Mouse (Mus musculus): Measurements from ENCODE around the gene Rhox8. TPM values are rescaled to one million over a fixed set of nuclear protein-coding genes. Genes with fewer than 3 reads are reported as not detected.
"Not testable (repeated sequence)": the region's sequence is repeated elsewhere in the genome, so short reads cannot be mapped to it uniquely, and the experiment has no call there.

The Rhox8 gene
- total and polyA plus RNA-seq, 3 experiments, result not detected

DNA sequence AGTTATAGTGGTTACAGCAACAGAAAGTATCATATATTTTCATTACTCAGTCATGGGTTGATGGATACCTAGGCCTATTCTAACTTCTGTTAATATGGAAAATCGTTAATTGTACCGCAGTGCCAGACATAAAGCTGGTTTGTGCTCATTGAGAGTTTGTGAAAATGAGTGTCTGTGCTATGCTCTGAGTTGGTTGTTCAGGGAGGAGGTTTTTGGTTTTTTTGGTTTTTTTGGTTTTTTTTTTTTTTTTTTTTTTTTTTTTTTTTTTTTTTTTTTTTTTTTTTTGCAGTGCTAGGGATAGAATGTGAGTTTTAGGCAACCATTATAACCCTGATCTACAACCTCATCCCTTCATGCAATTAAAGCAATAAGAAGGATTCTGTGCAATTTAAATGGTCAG lies 7.1 kb downstream of the Rhox8 start:
- WGBS, result 92% methylated on average over 2 of the region's 2 CpGs
- intact Hi-C loops (cut with DNase I), result no loop called here
- Histone ChIP-seq H3K4me1 (ENCODE audit: control insufficient read depth, insufficient read depth, low read length) (no peaks in the 10 kb centered on the region), H3K9ac (ENCODE audit: low read depth, low read length) (no peak overlapping the region), H3K27me3 (ENCODE audit: control insufficient read depth, insufficient read depth, low read length) (no peaks in the 10 kb centered on the region), H3K4me3 (no peak overlapping the region), H3K27ac (no peak overlapping the region), H3K79me2 (replicated peaks; ENCODE audit: control insufficient read depth, insufficient read depth, low read length) (no peaks in the 10 kb centered on the region), H3K36me3 (ENCODE audit: control insufficient read depth, insufficient read depth, low read length) (no peaks in the 10 kb centered on the region)
- TF ChIP-seq CTCF (IDR thresholded peaks at IDR 0.05) (no peak), POLR2A (IDR thresholded peaks at IDR 0.05; ENCODE audit: insufficient read depth, low read depth, low read length) (no peak), EP300 (IDR thresholded peaks at IDR 0.05; ENCODE audit: insufficient read depth, low read depth, low read length) (no peak)
- DNase-seq, result no peak

DNA sequence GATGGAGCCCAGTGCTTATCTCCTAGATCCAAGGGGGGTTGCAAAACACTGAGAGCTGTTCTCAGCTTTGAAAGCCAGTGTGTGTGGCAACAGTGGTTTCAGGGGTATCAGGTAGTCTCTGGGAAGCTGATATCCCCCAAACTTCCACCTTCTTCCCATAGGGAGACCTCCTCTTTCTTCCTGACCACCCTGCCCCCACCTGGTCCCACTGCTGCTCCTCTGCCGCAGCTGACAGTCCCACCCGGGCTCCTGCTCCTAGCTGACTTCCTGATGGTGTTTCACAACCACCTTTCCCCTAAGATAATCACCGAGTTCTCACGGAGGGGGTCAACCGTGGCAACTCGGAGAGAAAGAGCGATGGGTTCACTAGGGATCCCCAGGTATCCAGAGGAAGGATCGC lies 47.4 kb downstream of the Rhox8 start, which contains the start of gene Rhox7a:
TSS of gene Rhox7a (plus strand) at position 301 of the 400 bp plus-strand sequence.
- H3K9ac ChIP-seq (ENCODE audit: low read depth, low read length); H3K27me3 ChIP-seq (ENCODE audit: control insufficient read depth, insufficient read depth, low read length); H3K27ac ChIP-seq; H3K36me3 ChIP-seq (ENCODE audit: control insufficient read depth, insufficient read depth, low read length); intact Hi-C loops (cut with DNase I); H3K4me3 ChIP-seq; H3K79me2 ChIP-seq (replicated peaks; ENCODE audit: control insufficient read depth, insufficient read depth, low read length); H3K4me1 ChIP-seq (ENCODE audit: control insufficient read depth, insufficient read depth, low read length); DNase-seq: not testable (repeated sequence)
- WGBS, result 59% methylated on average over 8 of the region's 8 CpGs

DNA sequence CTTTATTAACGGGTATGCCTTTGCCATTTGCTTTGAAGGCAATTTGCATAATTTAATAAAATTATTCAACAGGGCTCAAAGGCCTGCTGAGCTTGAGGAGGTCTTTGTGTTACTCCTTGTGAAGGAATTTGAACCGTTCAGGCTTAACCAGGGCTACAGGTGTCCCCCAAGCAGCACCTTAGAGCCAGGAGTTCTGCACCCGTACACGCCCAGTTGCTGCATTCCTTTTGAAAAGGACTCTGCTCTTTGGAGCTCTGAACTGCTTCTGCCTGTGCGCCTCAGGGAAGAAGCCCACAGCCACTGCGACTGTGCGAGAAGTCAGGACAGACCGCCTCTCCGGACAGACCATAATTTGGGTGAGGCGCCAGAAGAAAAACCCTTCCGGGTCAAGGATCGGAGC lies 52.1 kb downstream of the Rhox8 start, which contains the start of gene Rhox6:
TSS of gene Rhox6 (plus strand) at position 301 of the 400 bp plus-strand sequence.
- H3K27me3 ChIP-seq (ENCODE audit: control insufficient read depth, insufficient read depth, low read length); H3K79me2 ChIP-seq (replicated peaks; ENCODE audit: control insufficient read depth, insufficient read depth, low read length); H3K27ac ChIP-seq; H3K36me3 ChIP-seq (ENCODE audit: control insufficient read depth, insufficient read depth, low read length); H3K4me1 ChIP-seq (ENCODE audit: control insufficient read depth, insufficient read depth, low read length); DNase-seq; H3K4me3 ChIP-seq; H3K9ac ChIP-seq (ENCODE audit: low read depth, low read length); intact Hi-C loops (cut with DNase I): not testable (repeated sequence)
- WGBS, result 82% methylated on average over 4 of the region's 12 CpGs

Other genes starting within 250 kb of the Rhox8 start
- not detected for gene Rhox2g, start 235.5 kb downstream of the Rhox8 start, total RNA-seq (2021)
- gene Rhox2g, start 235.5 kb downstream of the Rhox8 start, polyA plus RNA-seq (2012; rRNA removed), result not detected in 2 replicates
- gene Rhox4g, start 227.6 kb downstream of the Rhox8 start, total RNA-seq (2021), result not detected
- gene Rhox4g, start 227.6 kb downstream of the Rhox8 start, polyA plus RNA-seq (2012; rRNA removed), result not detected in 2 replicates
- gene Rhox3h, start 210.2 kb downstream of the Rhox8 start, total RNA-seq (2021), result not detected
- gene Rhox3h, start 210.2 kb downstream of the Rhox8 start, polyA plus RNA-seq (2012; rRNA removed), result not detected in 2 replicates
- not detected for gene Rhox2h, start 205.7 kb downstream of the Rhox8 start, total RNA-seq (2021)
- gene Rhox2h, start 205.7 kb downstream of the Rhox8 start, polyA plus RNA-seq (2012; rRNA removed), result not detected in 2 replicates
- gene Rhox5, start 74.1 kb downstream of the Rhox8 start, total RNA-seq (2021), result 1 to 10 TPM in 1 of 2 experiments, not detected in 1; 1.2 TPM
- 1.2 and 1.4 TPM in 2 replicates for gene Rhox5, start 74.1 kb downstream of the Rhox8 start, polyA plus RNA-seq (2012; rRNA removed)
- gene Rhox6, start 52.0 kb downstream of the Rhox8 start, total RNA-seq (2021), result not detected
- gene Rhox6, start 52.0 kb downstream of the Rhox8 start, polyA plus RNA-seq (2012; rRNA removed), result not detected in 2 replicates
- not detected for gene Rhox7a, start 47.3 kb downstream of the Rhox8 start, total RNA-seq (2021)
- not detected in 2 replicates for gene Rhox7a, start 47.3 kb downstream of the Rhox8 start, polyA plus RNA-seq (2012; rRNA removed)
- gene Rhox7b, start 18.3 kb upstream of the Rhox8 start, total RNA-seq (2021), result not detected
- not detected in 2 replicates for gene Rhox7b, start 18.3 kb upstream of the Rhox8 start, polyA plus RNA-seq (2012; rRNA removed)
- gene Rhox9, start 22.8 kb upstream of the Rhox8 start, total RNA-seq (2021), result not detected
- not detected in 2 replicates for gene Rhox9, start 22.8 kb upstream of the Rhox8 start, polyA plus RNA-seq (2012; rRNA removed)
- not detected for gene Btg1-ps1, start 139.9 kb upstream of the Rhox8 start, total RNA-seq (2021)
- gene Btg1-ps1, start 139.9 kb upstream of the Rhox8 start, polyA plus RNA-seq (2012; rRNA removed), result not detected in 2 replicates
- not detected for gene Btg1-ps2, start 164.2 kb upstream of the Rhox8 start, total RNA-seq (2021)
- gene Btg1-ps2, start 164.2 kb upstream of the Rhox8 start, polyA plus RNA-seq (2012; rRNA removed), result not detected in 2 replicates
- gene Rhox10, start 187.5 kb upstream of the Rhox8 start, total RNA-seq (2021), result not detected
- not detected in 2 replicates for gene Rhox10, start 187.5 kb upstream of the Rhox8 start, polyA plus RNA-seq (2012; rRNA removed)
- not detected for gene Rhox11, start 206.2 kb upstream of the Rhox8 start, total RNA-seq (2021)
- gene Rhox11, start 206.2 kb upstream of the Rhox8 start, polyA plus RNA-seq (2012; rRNA removed), result not detected in 2 replicates
- not detected for gene Rhox12, start 232.0 kb upstream of the Rhox8 start, total RNA-seq (2021)
- gene Rhox12, start 232.0 kb upstream of the Rhox8 start, polyA plus RNA-seq (2012; rRNA removed), result not detected in 2 replicates
- not detected for gene Rhox13, start 242.3 kb upstream of the Rhox8 start, total RNA-seq (2021)
- not detected in 2 replicates for gene Rhox13, start 242.3 kb upstream of the Rhox8 start, polyA plus RNA-seq (2012; rRNA removed)